ENCODE assay signal across 9 mouse cellular contexts in the genomic region with DNA sequence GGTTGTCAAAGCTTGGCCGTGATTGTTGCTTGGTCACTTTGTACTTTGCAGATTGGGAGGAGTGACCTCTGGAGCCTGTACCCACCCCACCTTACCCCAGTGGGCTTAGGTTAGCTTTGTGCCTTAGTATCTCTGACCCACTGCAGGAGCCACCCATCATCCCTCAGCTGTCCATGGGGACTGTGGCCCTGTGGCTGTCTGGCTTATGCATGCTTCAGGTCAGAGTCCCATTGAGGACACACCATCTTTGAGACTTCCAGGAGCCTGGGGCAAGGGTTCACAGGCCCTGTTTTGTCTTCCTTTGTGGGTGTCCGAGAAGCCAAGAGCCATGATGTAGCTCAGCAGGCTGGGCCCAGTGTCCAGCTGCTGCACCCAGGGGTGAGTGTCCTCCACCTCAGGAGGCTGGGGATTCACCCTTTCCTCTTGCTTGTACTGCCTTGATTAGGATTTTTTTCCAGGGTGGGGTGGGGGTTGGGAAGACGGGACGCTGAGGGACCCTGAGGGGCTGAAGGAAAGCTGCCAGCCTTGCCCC. TPM values are rescaled to one million over a fixed set of nuclear protein-coding genes. Genes with fewer than 3 reads are reported as not detected.
A peak's percentile ranks its signal among the peaks of the same experiment; 100 is the strongest.
DNase-seq lines count a peak whose midpoint lies in the region; ATAC-seq and TF ChIP-seq lines count a peak whose summit lies in the region.
"Had no signal": no experiment of that assay in that cellular context is flagged by ENCODE, and none has a peak within 500 bp of the region (broad histone marks: within the 10 kb centered on the region; RNA-seq: fewer than 3 reads in every experiment).

No protein-coding gene starts in this region.

- peak overlapping the region; percentile 74; the same call in 1 of the 2 replicates for H3K4me3 ChIP-seq in lung, embryonic 16.5 days (ENCODE audit: low read length)
- H3K4me3 ChIP-seq in lung, adult 2 months (replicated peaks; ENCODE audit: extremely low read depth, low read depth, low read length): no peak overlapping the region
- H3K4me3 ChIP-seq in intestine, postnatal 0 days (ENCODE audit: low read depth, low read length): 0 out of 2 replicates have a peak overlapping the region, but pooled peaks have one; percentile 67
- peak overlapping the region; percentile 66 for H3K4me3 ChIP-seq in stomach, embryonic 14.5 days (ENCODE audit: low read depth, low read length)

- intact Hi-C loops in left cerebral cortex, postnatal 14 days (cut with DNase I): no loop called here

- no peak overlapping the region for H3K9ac ChIP-seq in lung, embryonic 16.5 days (ENCODE audit: low read length)
- H3K9ac ChIP-seq in intestine, postnatal 0 days (ENCODE audit: low read depth, low read length): no peak overlapping the region
- H3K9ac ChIP-seq in stomach, embryonic 14.5 days (replicated peaks; ENCODE audit: low read depth, low read length): no peak overlapping the region

- H3K27ac ChIP-seq in lung, embryonic 16.5 days (ENCODE audit: low read length): no peak overlapping the region
- H3K27ac ChIP-seq in intestine, postnatal 0 days (ENCODE audit: low read depth, low read length): no peak overlapping the region
- H3K27ac ChIP-seq in stomach, embryonic 14.5 days (ENCODE audit: low read length): no peak overlapping the region

- no peaks in the 10 kb centered on the region for H3K9me3 ChIP-seq in lung, embryonic 16.5 days (ENCODE audit: control insufficient read depth, low read length)
- H3K9me3 ChIP-seq in intestine, postnatal 0 days (ENCODE audit: control insufficient read depth): no peaks in the 10 kb centered on the region
- no peaks in the 10 kb centered on the region for H3K9me3 ChIP-seq in stomach, embryonic 14.5 days (ENCODE audit: control insufficient read depth, low read depth, low read length)

- WGBS in lung, embryonic 16.5 days: 83% methylated on average over 4 of the region's 4 CpGs
- 85% methylated on average over 4 of the region's 4 CpGs for WGBS in lung, adult 2 months
- WGBS in intestine, postnatal 0 days: 84% methylated on average over 4 of the region's 4 CpGs
- WGBS in stomach, embryonic 14.5 days: 85% methylated on average over 4 of the region's 4 CpGs

- H3K4me1 ChIP-seq in lung, embryonic 16.5 days (replicated peaks; ENCODE audit: control insufficient read depth, insufficient read depth, low read length): peaks cover 4% of the 10 kb centered on the region; the same call in 1 of the 2 replicates
- peaks cover 5% of the 10 kb centered on the region; the same call in 1 of the 2 replicates for H3K4me1 ChIP-seq in lung, adult 2 months (ENCODE audit: control insufficient read depth, insufficient read depth, low read length)
- H3K4me1 ChIP-seq in intestine, postnatal 0 days (replicated peaks; ENCODE audit: control insufficient read depth, insufficient read depth, low read length): no peaks in the 10 kb centered on the region
- H3K4me1 ChIP-seq in stomach, embryonic 14.5 days (ENCODE audit: control insufficient read depth, insufficient read depth, low read length): 0 out of 2 replicates have a peak, but pooled peaks cover 6% of the 10 kb centered on the region

- H3K36me3 ChIP-seq in lung, embryonic 16.5 days (ENCODE audit: control insufficient read depth, insufficient read depth, low read length): no peaks in the 10 kb centered on the region
- H3K36me3 ChIP-seq in intestine, postnatal 0 days (ENCODE audit: control insufficient read depth, insufficient read depth): no peaks in the 10 kb centered on the region
- no peaks in the 10 kb centered on the region for H3K36me3 ChIP-seq in stomach, embryonic 14.5 days (ENCODE audit: control insufficient read depth, insufficient read depth, low read length)

- no peak for TF ChIP-seq POLR2A in lung, adult 2 months (IDR thresholded peaks at IDR 0.05; ENCODE audit: borderline replicate concordance, extremely low read depth, low read depth, low read length)

- DNase-seq in cerebellum, adult 11-12 months: peak; percentile 66
- DNase-seq in lung, adult 2 months: no peak
- DNase-seq in left cerebral cortex, postnatal 14 days (ENCODE audit: low spot score in 2 of 2): no peak
- DNase-seq in frontal cortex, adult 2 months (ENCODE audit: extremely low spot score in 1 of 2, low spot score in 1 of 2): no peak
- DNase-seq: layer of hippocampus, adult 9-11 months had no signal

- TF ChIP-seq CTCF in lung, adult 2 months (IDR thresholded peaks at IDR 0.05; ENCODE audit: insufficient read depth, low read length): no peak
- TF ChIP-seq CTCF in intestine, postnatal 0 days (IDR thresholded peaks at IDR 0.05; ENCODE audit: low read depth): no peak

- H3K27me3 ChIP-seq in lung, embryonic 16.5 days (ENCODE audit: control insufficient read depth, insufficient read depth, low read depth, low read length): peaks cover 7% of the 10 kb centered on the region; the same call in 1 of the 2 replicates
- no peaks in the 10 kb centered on the region for H3K27me3 ChIP-seq in intestine, postnatal 0 days (replicated peaks; ENCODE audit: control insufficient read depth, insufficient read depth, low read length)
- H3K27me3 ChIP-seq in stomach, embryonic 14.5 days (ENCODE audit: control insufficient read depth, insufficient read depth, low read length): no peaks in the 10 kb centered on the region

- no peak for ATAC-seq in cerebellum, adult (ENCODE audit: insufficient number of reproducible peaks, low FRiP score, low TSS enrichment)
- no peak for ATAC-seq in lung, embryonic 16.5 days (ENCODE audit: low read depth)
- ATAC-seq in intestine, postnatal 0 days: no peak
- ATAC-seq in stomach, embryonic 14.5 days (ENCODE audit: insufficient number of reproducible peaks, insufficient read depth, low FRiP score, low read depth): no peak

- H3K4me2 ChIP-seq in lung, embryonic 16.5 days (ENCODE audit: low read depth, low read length): peak overlapping the region; percentile 89; the same call in 1 of the 2 replicates
- peak overlapping the region; percentile 91 for H3K4me2 ChIP-seq in intestine, postnatal 0 days (replicated peaks; ENCODE audit: low read depth)
- H3K4me2 ChIP-seq in stomach, embryonic 14.5 days (replicated peaks; ENCODE audit: low read depth, low read length): peak overlapping the region; percentile 81

RNA-seq across cellular contexts. Expression of a gene that starts 1.5 kb away (rescaled TPM):
- 1.3 and 1.4 TPM in 2 replicates for polyA plus RNA-seq in lung, embryonic 16.5 days (2015; fragmentation: Nextera tagmentation; extraction: Ambion mirVana)
- 10.6 and 11.8 TPM in 2 replicates for polyA plus RNA-seq in lung, adult 2 months (2012; rRNA removed)
- 5.5 and 6.2 TPM in 2 replicates for polyA plus RNA-seq in intestine, postnatal 0 days (2015; fragmentation: Nextera tagmentation; extraction: Ambion mirVana)
- 3.1 and 3.2 TPM in 2 replicates for polyA plus RNA-seq in stomach, embryonic 14.5 days (2014; fragmentation: Nextera tagmentation; extraction: Ambion mirVana)
- 10 to 100 TPM; 22.8 to 26.0 TPM for total RNA-seq in left cerebral cortex, postnatal 14 days (2021)
- polyA plus RNA-seq in frontal cortex, adult 2 months (2012; rRNA removed): 52.0 and 57.4 TPM in 2 replicates

RNA-seq across cellular contexts. Expression of a gene that starts 9.0 kb away (rescaled TPM):
- polyA plus RNA-seq in lung, embryonic 16.5 days (2015; fragmentation: Nextera tagmentation; extraction: Ambion mirVana): 139 and 148 TPM in 2 replicates
- polyA plus RNA-seq in lung, adult 2 months (2012; rRNA removed): 103 and 128 TPM in 2 replicates
- 167 and 171 TPM in 2 replicates for polyA plus RNA-seq in intestine, postnatal 0 days (2015; fragmentation: Nextera tagmentation; extraction: Ambion mirVana)
- 140 and 145 TPM in 2 replicates for polyA plus RNA-seq in stomach, embryonic 14.5 days (2014; fragmentation: Nextera tagmentation; extraction: Ambion mirVana)
- total RNA-seq in left cerebral cortex, postnatal 14 days (2021): 10 to 100 TPM; 84.2 to 86.8 TPM
- 134 and 142 TPM in 2 replicates for polyA plus RNA-seq in frontal cortex, adult 2 months (2012; rRNA removed)

RNA-seq across cellular contexts. Expression of a gene that starts 26.6 kb away (rescaled TPM):
- polyA plus RNA-seq in lung, embryonic 16.5 days (2015; fragmentation: Nextera tagmentation; extraction: Ambion mirVana): 27.8 and 31.9 TPM in 2 replicates
- 90.1 and 92.0 TPM in 2 replicates for polyA plus RNA-seq in lung, adult 2 months (2012; rRNA removed)
- 8.2 and 10.5 TPM in 2 replicates for polyA plus RNA-seq in intestine, postnatal 0 days (2015; fragmentation: Nextera tagmentation; extraction: Ambion mirVana)
- 18.9 and 21.9 TPM in 2 replicates for polyA plus RNA-seq in stomach, embryonic 14.5 days (2014; fragmentation: Nextera tagmentation; extraction: Ambion mirVana)
- total RNA-seq in left cerebral cortex, postnatal 14 days (2021): 100 to 1,000 TPM; 105 TPM
- polyA plus RNA-seq in frontal cortex, adult 2 months (2012; rRNA removed): 136 and 143 TPM in 2 replicates

RNA-seq across cellular contexts. Expression of a gene that starts 39.0 kb away (rescaled TPM):
- polyA plus RNA-seq in lung, embryonic 16.5 days (2015; fragmentation: Nextera tagmentation; extraction: Ambion mirVana): 0.15 and 0.29 TPM in 2 replicates
- 1.6 and 1.8 TPM in 2 replicates for polyA plus RNA-seq in lung, adult 2 months (2012; rRNA removed)
- 0.13 and 0.24 TPM in 2 replicates for polyA plus RNA-seq in intestine, postnatal 0 days (2015; fragmentation: Nextera tagmentation; extraction: Ambion mirVana)
- polyA plus RNA-seq in stomach, embryonic 14.5 days (2014; fragmentation: Nextera tagmentation; extraction: Ambion mirVana): 0.56 TPM in 2 replicates
- 10 to 100 TPM; 67.0 to 70.7 TPM for total RNA-seq in left cerebral cortex, postnatal 14 days (2021)
- 62.9 and 63.6 TPM in 2 replicates for polyA plus RNA-seq in frontal cortex, adult 2 months (2012; rRNA removed)

RNA-seq across cellular contexts. Expression of a gene that starts 42.4 kb away (rescaled TPM):
- polyA plus RNA-seq in lung, embryonic 16.5 days (2015; fragmentation: Nextera tagmentation; extraction: Ambion mirVana): 43.3 and 47.2 TPM in 2 replicates
- 30.8 and 42.7 TPM in 2 replicates for polyA plus RNA-seq in lung, adult 2 months (2012; rRNA removed)
- 31.3 and 37.0 TPM in 2 replicates for polyA plus RNA-seq in intestine, postnatal 0 days (2015; fragmentation: Nextera tagmentation; extraction: Ambion mirVana)
- 25.0 and 26.3 TPM in 2 replicates for polyA plus RNA-seq in stomach, embryonic 14.5 days (2014; fragmentation: Nextera tagmentation; extraction: Ambion mirVana)
- total RNA-seq in left cerebral cortex, postnatal 14 days (2021): 1 to 10 TPM; 1.2 to 2.4 TPM
- polyA plus RNA-seq in frontal cortex, adult 2 months (2012; rRNA removed): 4.6 TPM in 2 replicates
